Mouse (Mus musculus): ENCODE measurements around the gene Pip5k1b.

GRCm38 (mm10) chr19:24439715-24440114 is 116.0 kb downstream of the Pip5k1b start:
- TF ChIP-seq GATA1 (IDR thresholded peaks at IDR 0.05; ENCODE audit: low read length) (no peak), TAL1 (IDR thresholded peaks at IDR 0.05; ENCODE audit: low read length) (no peak)
